Mouse (Mus musculus): ENCODE measurements around the gene Lta. TPM values are rescaled to one million over a fixed set of nuclear protein-coding genes. Genes with fewer than 3 reads are reported as not detected.
A peak's percentile ranks its signal among the peaks of the same experiment; 100 is the strongest.

The Lta gene
- total RNA-seq, 2 experiments from 2014 or later, result 0.82 to 1.0 TPM

DNA sequence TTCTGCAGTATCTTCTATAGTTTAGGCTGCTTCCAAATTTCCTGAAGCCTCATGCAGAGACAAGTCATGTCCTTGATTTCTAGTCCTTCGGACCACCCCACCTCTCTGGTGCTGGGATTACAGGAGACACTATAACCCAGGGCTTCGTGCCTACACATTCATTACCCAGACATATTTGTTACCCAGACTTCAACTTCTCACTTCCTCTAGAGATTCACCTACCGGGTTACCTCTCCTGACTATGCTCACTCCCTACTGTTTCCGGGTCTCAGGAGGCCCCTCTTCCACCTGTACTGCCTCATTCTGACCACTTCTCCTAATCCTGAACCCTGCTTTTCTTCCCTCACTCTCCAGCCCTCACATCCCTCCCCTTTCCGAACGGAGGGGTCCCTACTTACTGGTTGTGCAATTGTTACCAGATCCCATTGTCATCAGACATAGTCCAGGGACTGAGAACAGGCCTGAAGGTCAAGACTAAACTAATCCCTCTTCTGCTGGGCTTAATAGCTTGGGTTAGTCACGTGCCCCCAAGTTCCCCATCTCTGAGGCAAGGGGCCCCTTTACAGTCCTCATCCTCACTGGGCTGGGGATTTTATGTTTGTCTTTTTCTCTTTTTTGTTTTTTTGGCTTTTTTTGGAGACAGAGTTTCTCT, 17.1 kb downstream of the Lta start, which contains the start of gene Lst1:
Lst1 (minus strand) TSS at position 481 of the 652 bp plus-strand sequence.
- no peak for DNase-seq
- intact Hi-C loops (cut with DNase I), result no loop called here

DNA sequence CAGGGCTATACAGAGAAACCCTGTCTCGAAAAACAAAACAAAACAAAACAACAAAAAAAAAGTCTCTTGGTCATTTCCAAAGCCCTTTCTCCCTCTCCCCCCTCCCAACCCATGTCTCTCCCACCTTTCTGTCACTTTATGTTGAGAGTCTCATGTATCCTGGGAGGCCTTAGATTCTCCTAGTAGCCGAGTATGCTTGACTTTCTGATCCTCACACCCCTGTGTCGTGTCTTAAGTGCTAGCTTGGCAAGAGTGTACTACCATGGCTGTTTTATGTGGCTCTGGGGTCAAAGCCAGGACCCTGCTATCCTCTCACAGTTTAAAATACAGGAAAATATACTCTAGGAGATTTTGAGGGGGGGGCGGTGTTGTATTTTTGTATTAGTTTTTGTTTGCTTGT, 17.8 kb downstream of the Lta start:
- no peak for DNase-seq
- intact Hi-C loops (cut with DNase I), result no loop called here

DNA sequence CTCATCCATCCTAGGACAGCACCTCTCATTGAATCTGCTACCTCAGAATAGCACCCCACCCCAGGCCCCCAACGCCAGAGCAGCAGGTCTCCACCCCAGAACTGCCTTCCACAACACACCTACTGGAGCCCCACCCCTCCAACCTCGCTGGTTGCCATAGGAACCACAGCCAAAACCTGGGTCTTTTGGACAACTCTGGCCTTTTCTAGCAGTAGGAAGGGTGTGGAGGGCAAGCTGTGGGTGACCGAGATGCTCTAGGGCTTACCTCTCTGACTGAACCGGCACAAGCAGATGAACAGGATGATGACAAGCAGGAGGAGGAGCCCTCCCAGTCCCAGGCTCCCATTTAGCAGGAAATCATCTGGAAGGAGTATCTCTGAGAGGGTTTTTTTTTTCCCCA, 18.5 kb downstream of the Lta start:
- intact Hi-C loops (cut with DNase I), result no loop called here
- DNase-seq, result peak; percentile 14

DNA sequence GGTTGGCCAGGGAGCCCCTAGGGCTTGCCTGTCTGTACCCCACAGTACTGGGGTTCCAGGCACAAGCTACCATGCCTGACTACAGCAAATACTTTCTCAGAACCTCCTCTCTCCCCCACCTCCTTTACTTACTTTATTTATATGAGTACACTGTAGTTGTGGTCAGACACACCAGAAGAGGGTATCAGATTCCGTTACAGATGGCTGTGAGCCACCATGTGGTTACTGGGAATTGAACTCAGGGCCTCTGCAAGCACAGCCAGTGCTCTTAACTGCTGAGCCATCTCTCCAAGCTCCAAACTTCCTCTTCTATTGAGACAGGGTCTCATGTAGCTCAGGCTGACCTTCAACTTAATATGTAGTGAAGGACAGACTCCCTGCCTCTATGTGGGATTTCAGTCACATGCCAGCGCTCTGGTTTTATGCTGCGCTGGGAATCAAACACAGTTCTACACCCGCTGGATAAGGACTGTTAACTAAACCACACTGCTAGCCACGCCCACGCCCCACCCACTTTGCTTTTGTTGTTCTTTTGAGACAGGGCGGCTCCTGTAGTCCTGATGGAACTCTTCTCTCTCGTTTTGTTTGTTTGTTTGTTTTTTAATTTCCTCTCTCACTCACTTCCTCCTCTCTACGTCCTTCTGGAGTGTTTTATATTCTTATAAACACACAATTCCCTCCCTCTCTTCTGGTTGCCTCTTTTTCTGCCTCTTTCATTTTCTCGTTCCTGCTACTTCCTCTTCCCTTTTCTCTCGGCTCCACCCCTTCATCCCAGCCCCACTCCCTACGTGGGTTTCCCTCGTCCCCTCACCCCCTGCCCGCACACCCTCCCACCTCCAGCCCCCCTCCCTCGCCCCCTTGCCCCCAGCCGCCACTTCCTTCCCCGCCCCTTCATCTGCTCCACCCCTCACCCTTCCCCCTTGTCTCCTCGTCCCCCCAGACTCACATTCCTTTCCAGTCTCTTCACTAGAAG, 19.2 kb downstream of the Lta start:
- intact Hi-C loops (cut with DNase I), result no loop called here
- DNase-seq, result peak; percentile 46

DNA sequence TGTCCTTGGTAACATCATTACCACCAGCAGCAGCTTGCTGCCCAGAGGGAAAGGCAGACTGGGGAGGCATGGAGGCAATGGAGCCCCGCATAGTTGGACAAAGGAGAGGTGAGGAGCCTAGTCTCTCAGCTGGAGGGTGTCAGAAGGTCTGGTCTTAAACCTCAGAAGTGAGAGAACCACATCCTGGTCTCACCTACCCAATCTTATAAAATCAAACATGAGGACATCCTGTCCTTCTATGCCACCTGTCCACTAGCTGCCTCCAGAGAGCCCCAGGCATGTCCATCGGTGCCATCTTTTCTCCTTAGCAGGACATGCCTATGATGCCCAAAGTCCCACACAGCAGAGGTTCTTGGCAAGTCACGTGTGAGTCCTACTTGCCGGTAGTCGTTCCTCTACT, 25.1 kb downstream of the Lta start:
- no peak for DNase-seq

DNA sequence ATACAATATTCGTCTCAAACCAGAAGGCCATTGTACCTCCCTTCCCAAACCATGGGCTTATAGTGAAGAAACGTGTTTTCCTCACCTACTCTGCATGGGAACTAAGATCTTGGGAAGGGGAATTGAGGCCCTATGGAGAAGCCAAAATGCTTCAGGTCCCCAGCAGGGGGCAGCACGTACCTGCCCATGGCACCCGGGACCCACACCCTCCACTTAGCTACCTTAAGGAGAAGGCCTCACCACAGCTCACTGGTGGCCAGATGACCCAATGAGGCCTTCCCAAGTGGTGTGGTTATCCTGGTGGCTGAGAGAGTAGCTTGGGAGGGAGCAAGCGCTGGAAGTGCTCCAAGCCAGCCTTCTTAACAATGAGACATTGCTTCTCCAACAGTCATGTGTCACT, 26.6 kb downstream of the Lta start:
- DNase-seq, result peak; percentile 66
- intact Hi-C loops (cut with DNase I), result no loop called here

More for the DNA sequence above, 25.1 kb downstream of the Lta start:
- intact Hi-C loops (cut with DNase I), result no loop called here

DNA sequence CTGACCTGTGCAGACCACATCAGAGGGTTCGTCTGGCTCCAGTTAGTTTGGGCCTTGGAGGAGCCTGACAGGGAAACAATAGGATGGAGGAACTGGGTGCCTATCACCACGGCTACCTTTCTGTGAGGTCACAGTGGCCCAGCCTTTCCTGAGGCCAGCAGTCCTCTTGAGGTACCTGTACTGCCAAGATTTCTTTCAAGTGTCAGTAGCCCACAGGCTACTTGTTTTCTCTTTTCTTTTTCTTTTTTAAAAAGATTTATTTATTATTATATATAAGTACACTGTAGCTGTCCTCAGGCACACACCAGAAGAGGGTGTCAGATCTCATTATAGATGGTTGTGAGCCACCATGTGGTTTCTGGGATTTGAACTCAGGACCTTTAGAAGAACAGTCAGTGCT, 29.2 kb downstream of the Lta start, which contains the start of gene Aif1:
Aif1 (minus strand) TSS at position 101 of the 400 bp plus-strand sequence.
- intact Hi-C loops (cut with DNase I), result no loop called here
- no peak for DNase-seq

DNA sequence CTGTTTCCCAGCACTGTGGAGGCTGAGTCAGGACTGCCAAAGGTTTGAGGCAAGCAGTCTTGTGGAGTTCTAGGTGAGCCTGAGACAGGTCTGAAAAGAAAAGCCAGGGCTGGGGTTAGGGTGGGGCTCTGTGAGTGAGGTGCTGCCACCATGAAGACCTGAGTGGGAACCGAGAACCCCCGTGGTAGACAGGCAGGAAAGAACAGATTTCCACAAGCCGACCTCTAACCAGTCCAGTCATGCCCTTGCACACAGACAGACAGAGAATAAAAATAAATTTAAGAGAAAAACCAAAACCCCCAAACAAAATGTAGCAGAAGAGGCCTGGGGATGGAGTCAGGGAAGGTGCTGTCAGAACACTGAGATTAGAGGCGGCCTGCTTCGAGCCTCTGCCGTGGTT, 29.8 kb downstream of the Lta start:
- no peak for DNase-seq
- intact Hi-C loops (cut with DNase I), result no loop called here

DNA sequence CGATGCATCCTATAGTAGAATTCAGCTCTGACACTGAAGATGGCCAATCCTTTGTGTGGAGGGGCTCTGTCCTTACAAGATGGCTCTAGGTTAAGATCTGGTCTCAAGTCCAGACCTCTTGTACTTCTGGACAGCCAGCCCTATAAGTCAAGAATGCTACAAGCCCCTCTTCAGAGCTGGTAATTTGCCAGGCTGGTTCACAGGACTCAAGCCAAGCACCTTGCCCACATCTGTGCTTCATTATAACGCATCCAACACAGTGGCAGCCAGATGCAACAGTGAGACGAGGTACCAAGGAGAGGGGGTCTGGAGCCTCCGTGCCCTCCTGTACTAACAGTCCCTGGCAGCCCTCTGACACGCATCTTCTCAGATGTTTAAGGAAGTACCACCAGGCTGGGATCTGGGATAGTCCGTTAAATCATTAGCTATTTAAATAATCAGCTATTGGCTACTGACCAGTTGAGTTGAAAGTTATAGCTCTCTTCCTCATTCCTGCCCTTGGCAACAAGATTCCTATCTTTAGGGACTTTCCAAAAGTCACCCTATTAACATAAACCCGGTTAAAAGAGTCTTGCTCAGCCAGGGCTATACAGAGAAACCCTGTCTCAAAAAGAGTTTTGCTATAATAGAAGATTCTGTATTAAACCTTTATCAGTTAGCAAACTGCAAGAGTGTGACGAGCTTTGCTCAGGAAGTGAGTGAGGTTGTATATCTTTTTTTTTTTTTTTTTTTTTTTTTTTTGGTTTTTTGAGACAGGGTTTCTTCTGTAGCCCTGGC, 30.8 kb downstream of the Lta start:
- intact Hi-C loops (cut with DNase I), result no loop called here
- no peak for DNase-seq

DNA sequence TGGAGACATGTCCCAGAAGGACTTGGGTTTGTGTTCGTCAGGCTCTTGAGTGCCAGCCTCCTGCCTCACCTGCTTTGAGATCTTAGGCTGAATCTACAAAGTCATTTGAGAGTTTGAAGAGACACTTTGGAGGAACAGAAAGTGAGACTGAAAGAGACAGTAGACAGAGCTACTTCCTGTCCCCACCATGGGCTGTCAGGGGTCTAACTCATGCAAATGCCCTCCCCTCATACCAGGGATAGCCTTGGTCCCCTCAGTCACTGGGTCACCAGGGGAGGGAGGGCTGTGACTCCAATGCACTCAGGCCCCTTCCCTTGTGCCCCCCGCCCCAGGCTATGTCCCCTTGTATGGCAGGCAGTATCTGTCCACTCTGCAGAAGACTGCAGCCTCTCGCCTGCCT, 31.8 kb downstream of the Lta start:
- intact Hi-C loops (cut with DNase I), result no loop called here
- DNase-seq, result no peak

DNA sequence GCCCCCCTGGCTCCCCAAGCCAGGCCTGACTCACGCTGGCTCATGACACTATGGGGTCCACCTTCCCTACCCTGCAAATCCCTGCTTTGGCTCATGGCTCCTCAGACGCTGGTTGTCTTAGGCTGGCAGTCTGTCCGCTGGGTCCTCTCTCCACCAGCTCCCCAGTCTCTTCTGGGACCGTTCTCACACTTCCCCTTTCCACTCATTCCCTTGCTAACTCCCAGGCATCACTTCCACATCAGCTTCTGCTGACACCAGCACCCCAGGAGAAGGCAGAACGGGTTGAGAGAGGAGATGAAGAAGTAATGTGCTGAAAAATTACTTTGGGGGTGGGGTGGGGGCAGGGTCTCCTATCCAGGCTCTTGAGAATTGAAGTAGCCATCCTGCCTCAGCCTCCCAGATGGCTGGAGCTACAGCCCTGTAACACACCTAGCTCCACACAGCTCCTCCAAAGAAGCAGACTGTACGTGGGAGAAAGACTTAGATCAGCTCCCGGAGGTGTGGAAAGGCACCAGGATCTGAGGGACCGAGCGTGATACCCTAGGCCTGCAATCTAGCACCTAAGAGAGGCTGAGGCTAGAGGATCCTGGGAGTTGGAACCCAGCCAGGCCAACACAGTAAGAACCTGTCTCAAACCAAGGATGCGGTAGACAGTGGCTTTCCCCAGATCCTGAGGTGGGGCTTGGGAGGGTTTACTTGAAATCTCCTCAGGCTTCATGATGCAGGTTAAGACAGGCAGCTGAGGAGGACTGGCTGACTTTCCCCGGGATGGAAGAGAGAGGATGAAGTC, 32.5 kb downstream of the Lta start:
- intact Hi-C loops (cut with DNase I), result no loop called here
- DNase-seq, result no peak

DNA sequence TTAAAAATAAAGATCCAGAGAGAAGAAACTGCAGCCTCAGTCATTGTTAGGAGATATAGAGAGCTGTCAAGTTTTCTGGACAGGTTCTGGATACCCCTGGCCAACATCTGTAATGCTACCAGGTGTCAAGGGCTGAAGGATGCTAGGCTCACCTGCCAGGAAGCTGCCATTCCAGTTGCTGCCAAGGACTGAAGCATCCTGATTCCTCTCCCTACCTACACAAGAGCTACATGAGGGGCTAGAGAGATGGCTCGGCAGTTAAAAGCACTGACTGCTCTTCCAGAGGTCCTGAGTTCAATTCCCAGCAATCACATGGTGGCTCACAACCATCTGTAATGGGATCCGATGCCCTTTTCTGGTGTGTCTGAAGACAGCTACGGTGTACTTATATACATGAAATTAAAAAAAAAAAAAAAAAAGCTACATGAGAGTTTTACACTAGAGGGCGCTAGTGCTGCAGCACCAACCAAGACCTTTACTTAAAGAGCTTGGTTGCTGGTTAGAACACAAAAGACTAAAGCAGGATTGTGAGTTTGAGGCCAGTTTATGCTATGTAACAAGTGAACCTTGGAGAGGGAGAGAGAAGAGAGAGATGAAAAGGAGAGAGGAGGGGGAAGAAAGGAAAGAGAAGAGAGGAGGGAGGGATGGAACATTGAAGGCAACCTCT, 36.5 kb downstream of the Lta start:
- intact Hi-C loops (cut with DNase I), result loop anchor here (5.0 kb wide), 1 partner anchor 64 kb away; the partner anchor contains the start of gene Atp6v1g2

DNA sequence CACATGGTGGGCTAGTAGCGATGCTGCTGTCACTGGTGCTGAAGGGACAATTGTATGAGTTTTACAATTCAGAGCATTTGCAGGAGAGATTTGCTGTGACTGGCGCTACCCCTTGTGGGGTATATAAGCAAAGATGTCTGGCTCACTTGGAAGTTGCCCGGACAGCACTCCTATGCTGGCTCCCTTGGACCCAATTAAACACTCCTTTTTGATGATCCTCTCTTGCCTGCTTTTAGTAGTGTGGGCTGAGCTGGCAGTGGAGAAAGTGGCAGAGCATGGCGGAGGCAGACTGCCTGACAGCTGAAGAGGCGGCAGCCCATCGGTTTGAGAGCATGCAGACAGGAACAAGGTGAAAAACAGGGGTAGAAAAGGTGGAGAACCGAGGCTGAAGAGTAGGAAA, 37.4 kb downstream of the Lta start:
- DNase-seq, result no peak
- intact Hi-C loops (cut with DNase I), result loop anchor here (2.0 to 5.0 kb wide), 2 partner anchors 27 to 65 kb away; partner anchors contain the start of genes Atp6v1g2 and Ltb

More for the DNA sequence above, 36.5 kb downstream of the Lta start:
- no peak for DNase-seq

DNA sequence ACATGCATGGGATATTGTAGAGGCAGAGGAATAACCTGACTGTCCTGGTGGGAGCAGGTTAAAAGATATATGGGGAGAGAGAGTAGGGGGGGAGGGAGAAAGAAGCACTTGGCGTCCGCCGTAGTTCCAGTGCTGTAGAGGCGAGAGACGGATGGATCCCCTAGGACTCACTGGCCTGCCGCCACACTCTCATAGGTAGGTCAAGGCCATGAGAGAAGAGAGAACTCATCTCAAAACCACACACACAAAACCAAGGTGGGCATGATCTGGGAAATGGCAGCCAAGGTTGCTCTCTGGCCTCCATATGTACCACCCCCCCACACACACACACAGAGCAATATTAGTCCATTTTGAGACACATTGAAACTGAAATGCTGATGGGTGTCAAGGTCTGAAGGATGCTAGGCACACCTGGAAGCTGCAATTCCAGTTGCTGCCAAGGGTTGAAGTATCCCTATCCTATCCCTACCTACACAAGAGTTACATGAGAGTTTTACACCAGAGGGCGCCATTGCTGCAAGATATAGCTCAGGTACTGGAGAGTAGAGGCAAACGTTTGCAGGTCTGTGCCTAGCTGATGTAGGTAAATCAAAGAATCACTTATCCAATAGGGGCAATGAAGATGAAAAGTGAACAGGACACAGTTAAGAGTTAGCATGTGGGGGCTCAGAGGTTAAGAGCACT, 38.7 kb downstream of the Lta start:
- intact Hi-C loops (cut with DNase I), result loop anchor here (2.0 to 5.0 kb wide), 2 partner anchors 28 to 66 kb away; partner anchors contain the start of genes Atp6v1g2 and Ltb
- peak; percentile 65 for DNase-seq

DNA sequence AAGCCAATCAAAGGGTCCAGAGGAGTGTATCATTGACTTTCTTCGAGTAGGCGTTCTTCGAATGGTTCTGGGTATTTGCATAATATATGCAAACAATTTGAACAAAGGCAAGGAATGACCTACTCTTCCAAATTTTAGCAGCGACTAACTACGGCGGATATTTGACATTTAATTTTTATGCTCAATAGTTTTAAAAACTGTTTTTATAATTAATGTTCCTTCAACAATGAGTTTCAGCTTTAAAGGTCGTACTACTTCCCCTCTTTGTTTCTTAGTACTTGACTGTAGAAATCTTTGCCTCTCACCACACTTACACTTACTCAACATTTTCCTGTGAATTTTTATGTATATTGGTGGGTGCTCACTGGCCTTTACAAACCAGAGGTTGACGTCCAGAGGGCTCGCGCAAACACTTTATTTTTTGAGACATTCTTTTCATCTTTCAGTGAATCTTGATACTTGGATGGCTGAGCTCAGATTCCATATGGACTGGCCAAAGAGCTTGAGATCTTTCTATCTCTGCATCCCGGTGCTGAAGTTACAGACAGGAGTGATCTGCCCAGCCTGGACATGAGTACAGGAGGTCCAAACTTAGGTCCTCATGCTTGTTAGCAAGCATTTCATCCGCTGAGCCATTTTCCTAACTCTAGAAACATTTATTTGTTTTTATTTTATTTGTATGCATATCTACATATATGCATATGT, 39.5 kb downstream of the Lta start:
- no peak for DNase-seq
- intact Hi-C loops (cut with DNase I), result loop anchor here (2.0 to 5.0 kb wide), 2 partner anchors 29 to 67 kb away; partner anchors contain the start of genes Atp6v1g2 and Ltb

DNA sequence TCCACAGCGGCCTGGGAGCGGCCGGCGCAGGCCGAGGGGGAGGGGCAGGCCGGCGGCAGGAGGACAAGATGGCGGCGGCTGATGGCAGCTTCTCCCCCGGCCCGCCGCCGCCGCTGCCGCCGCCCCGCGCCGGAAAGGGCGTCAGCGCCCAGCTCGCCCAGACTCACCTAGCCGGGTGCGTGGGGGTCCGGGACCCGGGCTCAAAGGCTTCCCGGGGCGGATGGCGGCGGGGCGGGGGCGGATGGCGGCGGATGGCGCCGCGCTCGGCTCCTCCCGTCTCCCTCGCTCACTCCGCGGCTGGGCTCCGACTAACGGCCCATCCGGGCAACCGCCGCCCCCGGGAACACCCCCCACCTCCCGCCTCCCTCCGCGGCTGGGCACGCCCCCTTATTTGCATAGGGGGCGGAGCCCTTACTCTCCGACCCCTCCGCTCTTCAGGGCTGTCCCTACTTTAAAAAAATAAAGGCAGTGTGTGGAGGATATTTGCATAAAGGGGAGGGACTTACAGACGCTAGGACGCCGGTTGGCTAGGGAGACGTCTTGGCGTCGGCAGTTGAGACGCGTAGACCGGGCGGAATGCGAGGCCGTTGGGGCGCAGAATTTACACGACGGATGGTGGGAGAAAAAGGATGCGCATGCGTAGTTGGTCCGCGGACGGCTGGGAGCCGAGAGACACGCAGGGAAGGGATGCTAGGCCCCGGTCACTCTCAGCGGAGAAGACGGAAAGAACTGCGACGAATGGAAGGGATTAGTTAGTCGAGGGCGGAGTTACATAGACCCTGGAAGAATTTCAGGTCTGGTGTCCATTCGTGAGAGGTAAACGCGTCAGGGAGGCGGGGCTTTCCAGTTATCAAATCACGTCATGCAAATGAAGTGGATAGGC, 40.3 kb downstream of the Lta start, which contains the start of gene Prrc2a:
Prrc2a (minus strand) TSS at position 330 of the 883 bp plus-strand sequence.
- intact Hi-C loops (cut with DNase I), result loop anchor here (5.0 kb wide), 1 partner anchor 67 kb away; the partner anchor contains the start of gene Atp6v1g2
- peak; percentile 99 for DNase-seq

DNA sequence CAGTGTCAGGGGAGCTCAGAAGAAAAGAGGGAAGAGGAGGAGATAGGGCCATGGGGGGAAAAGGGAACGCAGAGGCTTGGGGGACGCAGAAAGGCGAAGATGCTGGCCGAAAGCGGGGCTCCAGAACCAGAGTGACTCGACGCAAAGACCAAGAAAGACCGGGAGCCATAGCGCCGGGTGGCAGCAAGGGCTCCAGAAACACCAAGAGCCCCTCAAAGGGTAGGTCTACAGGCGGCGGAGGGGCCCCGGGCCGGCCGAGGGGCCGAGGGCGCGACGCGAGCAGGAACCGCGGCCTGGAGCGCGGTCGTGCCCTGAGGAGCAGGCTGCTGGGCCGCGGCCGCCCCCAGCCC, 41.0 kb downstream of the Lta start:
- no peak for DNase-seq
- intact Hi-C loops (cut with DNase I), result no loop called here

Data from left cerebral cortex, postnatal 4 days (tissue).